Mouse (Mus musculus): ENCODE results near the gene Ndel1. TPM values are rescaled to one million over a fixed set of nuclear protein-coding genes. Genes with fewer than 3 reads are reported as not detected.
"Not testable (repeated sequence)": the region's sequence is repeated elsewhere in the genome, so short reads cannot be mapped to it uniquely, and the experiment has no call there.

Gene Ndel1
- total RNA-seq, 1 experiment from 2014 or later: 67.1 TPM

- no peak for DNase-seq
These were observed 19.8 kb downstream of the Ndel1 start for GRCm38 (mm10) chr11:68851644-68852485.

- no peak for DNase-seq
These were observed 20.8 kb downstream of the Ndel1 start for GRCm38 (mm10) chr11:68850862-68851261.

GRCm38 (mm10) chr11:68839606-68840005 lies 32.1 kb downstream of the Ndel1 start:
- DNase-seq: no peak

GRCm38 (mm10) chr11:68835034-68835433 lies 36.6 kb downstream of the Ndel1 start:
- no peak for DNase-seq

- no peak for DNase-seq
These were observed 38.1 kb downstream of the Ndel1 start for GRCm38 (mm10) chr11:68833593-68833992.

- DNase-seq: no peak
These were observed 38.9 kb downstream of the Ndel1 start for GRCm38 (mm10) chr11:68832793-68833192.

GRCm38 (mm10) chr11:68831580-68831979 lies 40.1 kb downstream of the Ndel1 start:
- DNase-seq: not testable (repeated sequence)

GRCm38 (mm10) chr11:68826735-68827134 lies 44.9 kb downstream of the Ndel1 start:
- no peak for DNase-seq

- DNase-seq: no peak
These were observed 49.3 kb downstream of the Ndel1 start for GRCm38 (mm10) chr11:68822326-68822725.

- no peak for DNase-seq
These were observed 52.3 kb downstream of the Ndel1 start for GRCm38 (mm10) chr11:68819226-68819805.

GRCm38 (mm10) chr11:68818416-68818815 lies 53.2 kb downstream of the Ndel1 start:
- no peak for DNase-seq

- DNase-seq: peak; percentile 21
These were observed 59.6 kb downstream of the Ndel1 start for GRCm38 (mm10) chr11:68811881-68812577.

GRCm38 (mm10) chr11:68807787-68808186 lies 63.9 kb downstream of the Ndel1 start:
- DNase-seq: peak; percentile 81

GRCm38 (mm10) chr11:68805148-68805547 lies 66.5 kb downstream of the Ndel1 start:
- DNase-seq: no peak

- no peak for DNase-seq
These were observed 73.4 kb downstream of the Ndel1 start for GRCm38 (mm10) chr11:68798258-68798657.

GRCm38 (mm10) chr11:68791794-68792193 lies 79.9 kb downstream of the Ndel1 start:
- DNase-seq: no peak

GRCm38 (mm10) chr11:68790720-68791119 lies 80.9 kb downstream of the Ndel1 start:
- no peak for DNase-seq

GRCm38 (mm10) chr11:68787222-68787621 lies 84.4 kb downstream of the Ndel1 start:
- no peak for DNase-seq

- no peak for DNase-seq
These were observed 85.8 kb downstream of the Ndel1 start for GRCm38 (mm10) chr11:68785813-68786212.

- DNase-seq: no peak
These were observed 89.3 kb downstream of the Ndel1 start for GRCm38 (mm10) chr11:68782336-68782735.

GRCm38 (mm10) chr11:68780466-68781114 lies 91.1 kb downstream of the Ndel1 start:
- no peak for DNase-seq

- DNase-seq: no peak
These were observed 91.8 kb downstream of the Ndel1 start for GRCm38 (mm10) chr11:68779735-68780465.
